Mouse (Mus musculus) hindbrain, embryonic 16.5 days (tissue): ENCODE results near the gene 4430402I18Rik. TPM values are rescaled to one million over a fixed set of nuclear protein-coding genes. Genes with fewer than 3 reads are reported as not detected.

ENCODE experiments used
- ATAC-seq: fragments of 200-750 bp; cut with Nextera tagmentation; 2 replicates; pipeline ENCODE4 v1.8.0; 2017; ENCODE audit warnings: moderate TSS enrichment, moderate library complexity
- H3K27ac ChIP-seq: fragments of 300-500 bp; sonication (generic); 2 replicates; pipeline ENCODE4 v1.5.1; 2014; ENCODE audit warnings: low read depth, mild to moderate bottlenecking, control low read depth, low read length, moderate library complexity
- H3K27me3 ChIP-seq: fragments of 300-500 bp; sonication (generic); replicated peaks from 2 replicates; pipeline ENCODE4 v1.6.1; 2014; ENCODE audit warnings: low read length; ENCODE audit not compliant: control insufficient read depth, insufficient read depth
- H3K36me3 ChIP-seq: fragments of 300-500 bp; sonication (generic); 2 replicates; pipeline ENCODE4 v1.6.1; 2014; ENCODE audit warnings: mild to moderate bottlenecking, low read length, moderate library complexity, mixed read lengths; ENCODE audit not compliant: control insufficient read depth, insufficient read depth
- H3K4me1 ChIP-seq: fragments of 300-500 bp; sonication (generic); 2 replicates; pipeline ENCODE4 v1.6.1; 2014; ENCODE audit warnings: low read depth, low read length; ENCODE audit not compliant: control insufficient read depth, insufficient read depth
- H3K4me2 ChIP-seq: fragments of 300-500 bp; sonication (generic); 2 replicates; pipeline ENCODE4 v1.6.1; 2014; ENCODE audit warnings: mild to moderate bottlenecking, low read length, control low read depth, moderate library complexity
- H3K4me3 ChIP-seq: fragments of 300-500 bp; sonication (generic); 2 replicates; pipeline ENCODE4 v1.5.1; 2014; ENCODE audit warnings: mild to moderate bottlenecking, low read length, control low read depth, moderate library complexity
- H3K9ac ChIP-seq: fragments of 300-500 bp; sonication (generic); 2 replicates; pipeline ENCODE4 v1.6.1; 2014; ENCODE audit warnings: low read depth, mild to moderate bottlenecking, control low read depth, low read length, moderate library complexity
- H3K9me3 ChIP-seq: fragments of 300-500 bp; sonication (generic); 2 replicates; pipeline ENCODE4 v1.6.1; 2014; ENCODE audit warnings: mild to moderate bottlenecking, low read length, moderate library complexity; ENCODE audit not compliant: control insufficient read depth
- WGBS: fragments of 180-500 bp; shearing (Covaris S2); extraction: QIAGEN DNeasy Blood & Tissue Kit; methylation state at CpG from one replicate; pipeline ENCODE4 v1.1.7; 2014; 5-methylcytosine and 5-hydroxymethylcytosine counted together
- polyA plus RNA-seq: library from polyadenylated mRNA; unstranded; fragments of >200 nt; fragmentation: Nextera tagmentation; extraction: Ambion mirVana; gene quantifications from 2 replicates; pipeline ENCODE4 v1.2.1, GENCODE M21; 2015

4430402I18Rik gene
- polyA plus RNA-seq, 1 experiment from 2014 or later = 2.1 TPM

GRCm38 (mm10) chr19:28974862-28975611 is 7.4 kb upstream of the 4430402I18Rik start:
- WGBS = 14% methylated on average over 35 of the region's 35 CpGs
- Histone ChIP-seq H3K4me3 (peak overlapping the region; percentile 45), H3K36me3 (no peaks in the 10 kb centered on the region), H3K4me1 (no peaks in the 10 kb centered on the region), H3K27me3 (no peaks in the 10 kb centered on the region), H3K9ac (peak overlapping the region; percentile 68), H3K9me3 (no peaks in the 10 kb centered on the region), H3K27ac (no peak overlapping the region), H3K4me2 (peak overlapping the region; percentile 76)
- peak; percentile 91 for ATAC-seq

- H3K4me1 ChIP-seq = peaks cover 6% of the 10 kb centered on the region
- no peak overlapping the region for H3K9ac ChIP-seq
- H3K27ac ChIP-seq = no peak overlapping the region
- ATAC-seq = no peak
- H3K9me3 ChIP-seq = no peaks in the 10 kb centered on the region
- 79% methylated on average over 11 of the region's 11 CpGs for WGBS
- H3K4me3 ChIP-seq = no peak overlapping the region
- H3K4me2 ChIP-seq = no peak overlapping the region
- H3K27me3 ChIP-seq = no peaks in the 10 kb centered on the region
- H3K36me3 ChIP-seq = no peaks in the 10 kb centered on the region
Measured at GRCm38 (mm10) chr19:28970251-28970650, 2.7 kb upstream of the 4430402I18Rik start.

- no peak overlapping the region for H3K27ac ChIP-seq
- no peak for ATAC-seq
- H3K4me1 ChIP-seq = peaks cover 9% of the 10 kb centered on the region
- H3K27me3 ChIP-seq = no peaks in the 10 kb centered on the region
- H3K9me3 ChIP-seq = no peaks in the 10 kb centered on the region
- no peaks in the 10 kb centered on the region for H3K36me3 ChIP-seq
- 93% methylated on average over 5 of the region's 5 CpGs for WGBS
- no peak overlapping the region for H3K9ac ChIP-seq
- H3K4me2 ChIP-seq = no peak overlapping the region
- no peak overlapping the region for H3K4me3 ChIP-seq
Measured at GRCm38 (mm10) chr19:28969231-28969630, 1.6 kb upstream of the 4430402I18Rik start.

- H3K4me3 ChIP-seq = no peak overlapping the region
- H3K36me3 ChIP-seq = no peaks in the 10 kb centered on the region
- ATAC-seq = no peak
- H3K4me2 ChIP-seq = no peak overlapping the region
- H3K9ac ChIP-seq = no peak overlapping the region
- H3K4me1 ChIP-seq = peaks cover 9% of the 10 kb centered on the region
- WGBS = 71% methylated on average over 4 of the region's 4 CpGs
- H3K9me3 ChIP-seq = no peaks in the 10 kb centered on the region
- H3K27me3 ChIP-seq = no peaks in the 10 kb centered on the region
- no peak overlapping the region for H3K27ac ChIP-seq
Measured at GRCm38 (mm10) chr19:28968178-28968577, 578 bp upstream of the 4430402I18Rik start.

- H3K4me2 ChIP-seq = peak overlapping the region; percentile 93
- H3K9me3 ChIP-seq = no peaks in the 10 kb centered on the region
- H3K27ac ChIP-seq = peak overlapping the region; percentile 87
- 5% methylated on average over 16 of the region's 16 CpGs for WGBS
- H3K36me3 ChIP-seq = no peaks in the 10 kb centered on the region
- ATAC-seq = peak; percentile 60
- peak overlapping the region; percentile 87 for H3K4me3 ChIP-seq
- H3K4me1 ChIP-seq = peaks cover 9% of the 10 kb centered on the region
- H3K9ac ChIP-seq = peak overlapping the region; percentile 95
- no peaks in the 10 kb centered on the region for H3K27me3 ChIP-seq
Measured at GRCm38 (mm10) chr19:28964552-28964903, 3.1 kb downstream of the 4430402I18Rik start.

- no peaks in the 10 kb centered on the region for H3K27me3 ChIP-seq
- WGBS = under 1% methylated on average over 53 of the region's 73 CpGs
- peak within 1 kb of the TSS; percentile 87 for H3K4me3 ChIP-seq
- H3K27ac ChIP-seq = peak within 1 kb of the TSS; percentile 87
- H3K4me2 ChIP-seq = peak within 1 kb of the TSS; percentile 93
- peaks cover 9% of the 10 kb centered on the region for H3K4me1 ChIP-seq
- no peaks in the 10 kb centered on the region for H3K9me3 ChIP-seq
- ATAC-seq = peak; percentile 94
- peak within 1 kb of the TSS; percentile 95 for H3K9ac ChIP-seq
- no peaks in the 10 kb centered on the region for H3K36me3 ChIP-seq
Measured at GRCm38 (mm10) chr19:28963842-28964551, 3.6 kb downstream of the 4430402I18Rik start, which contains the start of gene Plpp6. Gene Plpp6, plus strand, starts transcription at chr19:28963953.

- Histone ChIP-seq H3K4me2 (peak overlapping the region; percentile 93), H3K27ac (0 out of 2 replicates have a peak overlapping the region, but pooled peaks have one; percentile 19), H3K9me3 (no peaks in the 10 kb centered on the region), H3K27me3 (no peaks in the 10 kb centered on the region), H3K4me1 (peaks cover 9% of the 10 kb centered on the region), H3K9ac (peak overlapping the region; percentile 95), H3K36me3 (no peaks in the 10 kb centered on the region), H3K4me3 (peak overlapping the region; percentile 87)
- ATAC-seq = peak; percentile 24; the same call in 1 of the 2 replicates
- 1% methylated on average over 4 of the region's 4 CpGs for WGBS
Measured at GRCm38 (mm10) chr19:28963513-28963841, 4.1 kb downstream of the 4430402I18Rik start.

- Histone ChIP-seq H3K9ac (peak overlapping the region; percentile 95; the same call in 1 of the 2 replicates), H3K27me3 (no peaks in the 10 kb centered on the region), H3K4me1 (peaks cover 9% of the 10 kb centered on the region), H3K4me3 (peak overlapping the region; percentile 87; the same call in 1 of the 2 replicates), H3K9me3 (no peaks in the 10 kb centered on the region), H3K27ac (no peak overlapping the region), H3K4me2 (peak overlapping the region; percentile 93), H3K36me3 (no peaks in the 10 kb centered on the region)
- no peak for ATAC-seq
- 33% methylated on average over 3 of the region's 3 CpGs for WGBS
Measured at GRCm38 (mm10) chr19:28963113-28963512, 4.5 kb downstream of the 4430402I18Rik start.

GRCm38 (mm10) chr19:28951251-28951650 is 16.3 kb downstream of the 4430402I18Rik start:
- 66% methylated on average over 5 of the region's 5 CpGs for WGBS
- Histone ChIP-seq H3K4me3 (no peak overlapping the region), H3K9me3 (no peaks in the 10 kb centered on the region; the same call in 1 of the 2 replicates), H3K27ac (no peak overlapping the region), H3K9ac (no peak overlapping the region), H3K27me3 (no peaks in the 10 kb centered on the region), H3K36me3 (no peaks in the 10 kb centered on the region), H3K4me2 (no peak overlapping the region), H3K4me1 (no peaks in the 10 kb centered on the region)
- ATAC-seq = no peak
